Mouse (Mus musculus): ENCODE data around the gene Haus8.
"Not testable (repeated sequence)": the region's sequence is repeated elsewhere in the genome, so short reads cannot be mapped to it uniquely, and the experiment has no call there.

- not testable (repeated sequence) for TF ChIP-seq POLR2A (IDR thresholded peaks at IDR 0.05; ENCODE audit: extremely low read depth, insufficient read depth, low read length); CTCF (IDR thresholded peaks at IDR 0.05; ENCODE audit: low read depth, low read length)
These were observed 13.5 kb upstream of the Haus8 start for GRCm38 (mm10) chr8:71286223-71286622.
